Mouse (Mus musculus) T-helper 1 cell (primary cell): ENCODE data around the gene Dock11.

Experiments
- in situ Hi-C: fragments of 300-600 bp; cut with MboI, MseI; formaldehyde crosslinking; loops from one replicate; pipeline ENCODE4 v1.15.1; 2025; ENCODE audit warnings: high pct_unique_total_duplicates

The Dock11 gene

DNA sequence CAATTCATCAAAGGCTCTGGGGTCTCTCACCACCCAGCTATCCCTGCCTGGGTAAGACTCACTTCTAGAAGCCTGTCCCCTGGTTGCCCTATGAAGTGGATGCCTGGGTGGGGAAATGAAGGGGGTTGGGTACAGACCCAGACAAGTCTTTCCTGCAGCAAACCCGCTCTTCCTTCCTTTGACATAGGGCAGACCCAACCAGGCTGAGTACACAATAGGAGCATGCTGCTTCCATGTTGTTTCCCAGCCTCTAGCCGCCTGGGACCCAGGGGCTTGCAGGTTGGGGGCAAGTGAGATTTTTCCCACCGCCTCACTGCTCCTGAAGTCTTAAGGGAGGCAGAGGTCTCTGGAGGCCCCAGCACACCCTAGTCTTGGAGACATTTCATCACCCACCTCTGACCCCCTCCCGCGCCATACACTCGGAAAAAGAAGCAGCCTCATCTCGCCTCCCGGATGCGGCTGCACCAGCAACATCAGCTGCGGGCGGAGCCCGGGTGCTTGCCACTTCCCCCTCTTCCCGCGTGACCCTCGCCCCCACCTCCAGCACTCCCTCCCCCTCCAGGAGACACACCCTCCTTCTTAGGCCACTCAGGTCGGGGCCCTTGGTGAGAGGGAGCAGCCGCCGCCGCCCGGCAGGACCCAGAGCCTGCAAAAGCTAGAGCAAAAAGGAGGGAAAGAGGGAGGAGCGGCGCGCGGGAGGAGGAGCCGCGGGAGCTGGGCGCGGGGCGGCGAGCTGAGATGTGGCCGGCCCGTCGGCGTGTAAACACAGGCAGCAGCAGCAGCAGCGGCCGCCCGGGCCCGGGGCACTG lies at the start of gene Dock11:
Gene Dock11, plus strand, starts transcription at position 746 of the 809 bp plus-strand sequence.
- in situ Hi-C loops, result no loop called here

- in situ Hi-C loops, result no loop called here
Measured at GRCm38 (mm10) chrX:35879703-35880102, 8.9 kb upstream of the Dock11 start.

GRCm38 (mm10) chrX:35888945-35889799 lies 540 bp downstream of the Dock11 start:
- in situ Hi-C loops, result no loop called here

DNA sequence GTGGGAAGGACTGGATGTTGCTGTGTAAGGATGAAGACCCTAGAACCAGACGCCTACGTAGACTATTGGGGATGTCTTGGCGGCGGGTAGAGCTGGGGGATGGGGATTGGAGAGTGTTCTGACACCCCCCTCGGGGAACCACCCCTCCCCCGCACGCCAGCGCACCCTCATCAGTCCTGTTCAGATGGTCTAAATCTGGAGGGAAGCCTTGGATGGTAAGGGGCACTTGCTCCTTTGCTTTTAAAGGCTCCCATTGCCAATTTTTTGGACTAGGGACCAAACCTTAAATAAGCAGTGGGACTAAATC lies 1.1 kb downstream of the Dock11 start:
- in situ Hi-C loops, result no loop called here

DNA sequence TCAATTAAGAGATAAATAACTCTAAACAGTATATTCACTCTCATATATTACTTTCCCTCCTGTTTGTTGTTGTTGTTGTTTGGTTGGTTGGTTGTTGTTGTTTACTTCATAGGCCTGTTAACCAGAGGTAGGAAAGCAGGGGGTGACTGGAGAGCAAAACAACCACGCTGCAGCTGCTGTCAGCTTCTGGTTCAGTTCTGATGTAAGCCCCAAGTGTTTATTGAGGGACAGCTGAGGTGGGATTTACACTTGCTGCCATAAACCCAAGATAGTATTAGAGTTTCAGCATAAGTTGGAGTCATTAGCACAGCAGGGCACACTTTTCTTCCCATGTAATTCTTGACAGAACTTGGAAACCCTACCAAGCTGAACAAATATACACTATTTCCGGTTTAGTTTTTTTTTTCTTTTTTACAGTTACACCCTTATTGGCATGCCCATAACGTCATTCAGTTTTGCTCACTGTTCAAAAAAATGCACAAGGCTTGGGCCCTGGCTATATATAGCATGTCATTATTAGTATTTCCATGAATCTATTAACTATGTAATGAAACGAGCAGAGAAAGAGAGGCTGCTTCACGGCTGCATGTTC lies 3.0 kb downstream of the Dock11 start:
- in situ Hi-C loops, result no loop called here

GRCm38 (mm10) chrX:35892377-35892776 lies 3.7 kb downstream of the Dock11 start:
- in situ Hi-C loops, result no loop called here

DNA sequence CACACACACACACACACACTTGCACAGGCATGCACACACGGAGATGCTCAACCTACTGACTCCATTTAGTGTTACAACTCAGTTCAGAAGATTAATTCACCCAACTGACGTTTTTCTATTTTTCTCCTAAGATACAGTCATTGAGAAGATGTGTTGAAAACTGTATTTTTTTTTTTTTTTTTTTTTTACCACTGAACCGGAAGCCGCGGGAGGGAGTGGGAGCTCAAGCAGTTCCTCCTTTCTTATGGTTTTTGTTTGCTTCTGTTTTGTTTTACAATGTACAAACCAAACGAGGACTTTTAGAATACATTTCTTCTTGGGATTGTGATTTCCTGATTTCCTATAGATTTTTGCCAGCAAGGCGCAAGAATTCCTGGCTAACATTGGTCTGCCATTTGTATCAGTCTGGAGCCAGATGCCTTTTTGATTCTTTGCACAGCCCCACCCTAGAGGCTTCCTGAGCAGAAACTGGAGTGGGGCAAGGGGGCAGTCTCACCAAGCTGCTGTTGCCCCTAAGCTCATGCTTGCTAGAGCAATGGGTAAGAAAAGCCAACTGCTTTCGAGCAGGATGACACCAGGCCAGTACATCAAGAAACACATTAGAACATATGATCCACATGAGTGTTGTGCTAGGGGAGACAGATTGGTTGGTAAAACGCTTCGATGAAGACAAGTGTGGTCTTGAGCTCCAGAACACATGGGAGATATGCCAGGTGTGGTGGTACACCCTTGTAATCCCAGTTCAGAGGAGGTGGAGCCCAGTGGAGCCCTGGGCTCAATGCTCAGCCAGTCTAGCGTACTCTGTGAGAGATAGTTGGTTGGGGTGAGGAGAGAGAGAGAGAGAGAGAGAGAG lies 9.2 kb downstream of the Dock11 start:
- in situ Hi-C loops, result no loop called here

DNA sequence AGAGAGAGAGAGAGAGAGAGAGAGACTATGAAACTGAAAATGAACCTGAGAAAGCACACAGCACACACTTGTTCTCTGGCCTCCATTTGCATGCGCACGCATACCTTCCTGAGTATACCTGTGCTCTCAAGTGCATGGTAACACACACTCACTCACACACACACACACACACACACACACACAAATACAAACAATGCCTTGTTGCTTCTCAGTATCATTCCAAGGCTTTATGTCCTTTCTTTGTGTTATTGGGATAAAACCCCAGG lies 9.8 kb downstream of the Dock11 start:
- in situ Hi-C loops, result no loop called here

- in situ Hi-C loops, result no loop called here
Measured at GRCm38 (mm10) chrX:35904352-35904751, 15.7 kb downstream of the Dock11 start.

DNA sequence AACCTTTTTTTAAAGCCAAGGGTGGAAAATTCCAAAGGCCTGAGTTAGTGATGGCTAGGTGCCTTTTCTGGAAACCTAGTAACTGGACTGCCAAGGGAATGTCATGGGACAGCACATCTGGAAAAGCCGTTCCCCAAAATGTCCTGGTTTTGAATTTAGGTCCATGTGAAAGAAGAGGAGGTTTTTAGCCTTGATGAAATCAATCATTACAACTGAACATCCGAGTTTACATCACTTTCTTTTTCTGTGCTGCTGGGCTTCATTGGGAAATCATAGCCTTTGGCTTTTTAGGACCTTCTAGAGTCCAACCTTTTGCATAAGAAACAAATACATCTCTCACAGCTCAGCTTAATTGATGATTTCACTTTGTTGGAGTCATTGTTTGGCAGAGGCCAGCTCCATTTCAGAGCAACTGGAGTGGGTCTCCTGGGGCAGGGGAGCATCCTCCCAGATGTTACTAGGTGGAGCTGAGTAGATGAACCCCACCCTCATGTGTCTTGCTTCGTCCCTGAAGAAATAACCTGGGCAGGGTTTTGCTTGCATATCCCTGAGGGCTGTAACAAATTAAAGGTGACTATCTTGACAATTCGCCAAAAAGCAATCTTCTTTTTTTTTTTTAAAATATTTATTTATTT lies 18.2 kb downstream of the Dock11 start:
- in situ Hi-C loops, result no loop called here

DNA sequence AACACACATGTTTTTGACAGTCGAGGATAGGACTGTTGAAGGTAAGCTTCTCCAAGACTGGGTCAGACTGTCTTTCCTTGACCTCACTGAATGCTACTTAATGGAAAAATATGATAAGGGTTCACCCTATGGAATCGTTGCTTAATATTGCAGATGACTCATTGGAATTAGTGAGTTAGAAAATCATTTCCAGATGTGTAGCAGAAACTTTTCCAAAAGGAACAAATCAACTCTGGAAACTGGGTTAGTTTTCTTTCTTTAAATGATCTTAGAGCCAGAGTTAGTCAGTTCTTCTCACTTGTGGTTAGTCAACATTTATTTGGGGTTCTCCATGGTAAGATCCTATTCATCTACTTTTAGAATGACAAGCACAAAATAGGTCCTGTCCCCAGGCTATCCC lies 30.9 kb downstream of the Dock11 start:
- in situ Hi-C loops, result no loop called here

- in situ Hi-C loops, result no loop called here
Measured at GRCm38 (mm10) chrX:35920096-35920607, 31.5 kb downstream of the Dock11 start.

DNA sequence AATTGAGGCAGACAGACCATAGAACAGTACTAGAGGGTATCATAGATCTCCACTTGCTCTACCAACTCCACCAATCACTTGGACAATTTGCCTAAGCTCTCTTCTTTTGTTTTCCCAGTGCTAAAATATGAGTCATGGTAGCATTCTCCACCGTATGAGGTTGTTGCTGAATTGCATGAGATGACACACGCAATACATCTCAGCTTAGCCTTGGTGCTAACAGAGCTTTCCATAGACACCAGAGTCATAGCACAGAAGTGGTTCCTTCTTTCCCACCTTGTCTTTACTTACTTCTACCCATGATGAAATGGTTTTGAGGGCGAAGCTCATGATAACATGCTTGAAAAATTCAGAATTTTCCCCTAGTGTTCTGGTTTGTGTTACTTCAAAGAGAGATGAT lies 33.3 kb downstream of the Dock11 start:
- in situ Hi-C loops, result no loop called here

- in situ Hi-C loops, result no loop called here
Measured at GRCm38 (mm10) chrX:35924705-35925264, 36.2 kb downstream of the Dock11 start.

GRCm38 (mm10) chrX:35930094-35930933 lies 41.7 kb downstream of the Dock11 start:
- in situ Hi-C loops, result no loop called here

- in situ Hi-C loops, result no loop called here
Measured at GRCm38 (mm10) chrX:35930934-35931406, 42.3 kb downstream of the Dock11 start.

GRCm38 (mm10) chrX:35931945-35932344 lies 43.3 kb downstream of the Dock11 start:
- in situ Hi-C loops, result no loop called here

GRCm38 (mm10) chrX:35932952-35933351 lies 44.3 kb downstream of the Dock11 start:
- in situ Hi-C loops, result no loop called here

GRCm38 (mm10) chrX:35938112-35938511 lies 49.5 kb downstream of the Dock11 start:
- in situ Hi-C loops, result no loop called here

GRCm38 (mm10) chrX:35946394-35946793 lies 57.8 kb downstream of the Dock11 start:
- in situ Hi-C loops, result no loop called here
